Mouse (Mus musculus): ENCODE measurements around the gene Spata3.

The Spata3 gene

DNA sequence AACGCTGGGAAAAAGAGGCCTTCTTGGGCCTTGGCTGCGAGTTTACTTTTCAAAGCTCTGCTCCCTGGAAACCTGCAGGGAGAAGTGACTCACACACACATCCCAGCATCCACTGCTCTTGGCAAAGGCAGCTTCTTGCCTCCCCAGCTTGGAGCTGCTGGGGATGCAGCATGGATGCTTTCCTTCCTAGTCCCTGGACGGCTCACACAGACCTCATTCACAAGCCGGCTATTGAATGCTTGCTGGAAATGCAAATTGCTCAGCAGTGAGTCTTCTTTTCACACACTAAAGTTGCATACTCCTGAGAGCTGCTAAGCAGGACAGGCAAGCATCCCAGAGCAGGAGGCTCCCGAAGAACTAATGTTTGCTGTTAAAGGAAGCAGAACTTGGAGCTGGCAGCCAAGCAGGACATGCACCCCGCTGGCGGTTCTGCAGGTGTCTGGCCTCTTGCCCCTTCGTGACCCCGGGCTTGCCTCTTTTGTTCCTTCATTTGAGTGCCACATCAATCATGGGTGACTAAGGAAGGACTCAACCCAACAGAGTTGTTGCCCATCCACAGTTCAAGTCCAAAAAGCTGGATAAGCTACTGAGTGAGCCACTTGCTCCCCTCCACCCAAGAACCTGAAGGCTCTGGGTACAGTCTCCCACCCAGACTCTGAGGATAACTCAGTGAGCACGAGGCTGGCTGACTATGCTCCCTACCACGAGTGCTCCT lies 15.8 kb downstream of the Spata3 start:
- DNase-seq (ENCODE audit: low read depth, low spot score) = no peak

DNA sequence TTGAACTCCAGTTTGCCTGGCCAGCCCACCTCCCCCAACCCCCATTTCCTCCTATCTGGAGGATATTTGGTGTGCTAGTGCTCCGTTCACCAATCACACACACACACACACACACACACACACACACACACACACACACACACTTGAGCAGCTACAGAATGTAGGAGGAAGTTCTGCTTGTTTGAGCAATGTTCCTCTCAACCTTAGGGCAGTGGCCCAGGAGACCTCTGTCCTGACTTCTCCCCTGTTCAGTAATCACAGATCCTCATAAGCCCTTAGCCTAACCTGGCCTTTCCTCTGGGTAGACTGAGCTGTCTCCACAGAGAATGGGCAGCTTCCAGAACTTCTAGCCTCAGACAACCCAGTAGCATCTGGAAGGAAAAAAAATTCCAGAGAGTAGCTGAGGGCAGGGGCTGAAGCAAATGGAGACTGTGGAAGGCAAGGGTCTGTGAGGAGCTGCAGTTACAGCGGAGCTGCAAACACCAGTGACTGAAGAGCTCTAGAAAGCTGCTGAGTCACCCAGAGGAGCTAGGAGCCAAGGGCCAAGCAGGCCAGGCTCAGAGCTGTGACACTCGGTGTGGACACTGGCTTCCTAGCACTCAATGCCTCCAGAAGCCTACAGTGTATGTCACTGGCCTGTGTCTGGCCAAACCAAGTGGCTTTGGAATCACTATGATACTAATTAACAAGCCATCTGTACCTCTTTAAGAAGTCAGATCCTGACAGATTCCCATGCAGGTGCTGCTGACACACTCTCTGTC lies 21.8 kb downstream of the Spata3 start:
- DNase-seq (ENCODE audit: low read depth, low spot score) = no peak

DNA sequence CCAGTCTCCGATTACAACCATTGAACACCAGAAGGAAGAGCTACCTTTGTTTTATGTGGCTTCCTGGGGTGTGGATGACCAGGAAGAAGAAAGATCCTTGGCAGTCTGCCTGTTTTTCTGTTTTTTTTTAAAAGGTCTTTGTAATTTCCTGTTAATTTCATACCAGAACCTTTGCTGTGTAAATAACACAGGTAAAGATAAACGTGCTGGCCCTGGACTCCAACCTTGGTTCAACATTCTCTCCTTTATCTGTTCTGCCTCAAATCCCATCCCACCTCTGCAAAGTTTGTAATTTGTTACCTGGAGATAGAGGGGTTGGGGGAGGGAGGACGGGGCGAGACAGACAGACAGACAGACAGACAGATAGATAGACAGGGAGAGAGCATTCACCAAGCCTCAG lies 23.5 kb downstream of the Spata3 start:
- no peak for DNase-seq (ENCODE audit: low read depth, low spot score)

DNA sequence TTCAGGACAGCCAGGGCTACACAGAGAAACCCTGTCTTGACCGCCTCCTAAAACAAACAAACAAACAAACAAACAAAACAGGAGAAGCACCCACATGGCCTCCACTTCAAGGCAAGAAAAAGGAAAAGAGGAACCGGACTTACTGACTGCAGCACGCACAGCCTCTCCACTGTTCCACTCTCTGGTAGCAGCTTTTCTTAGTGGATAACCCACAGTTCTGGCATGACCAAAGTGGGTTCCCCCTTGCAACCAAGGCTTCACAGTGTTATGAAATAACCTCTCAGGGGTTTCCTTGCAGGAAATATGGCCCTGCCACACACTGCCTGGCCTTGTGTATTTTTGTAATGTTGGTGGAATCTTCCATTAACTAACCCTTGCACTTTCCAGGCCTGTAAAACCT lies 24.2 kb downstream of the Spata3 start:
- no peak for DNase-seq (ENCODE audit: low read depth, low spot score)

DNA sequence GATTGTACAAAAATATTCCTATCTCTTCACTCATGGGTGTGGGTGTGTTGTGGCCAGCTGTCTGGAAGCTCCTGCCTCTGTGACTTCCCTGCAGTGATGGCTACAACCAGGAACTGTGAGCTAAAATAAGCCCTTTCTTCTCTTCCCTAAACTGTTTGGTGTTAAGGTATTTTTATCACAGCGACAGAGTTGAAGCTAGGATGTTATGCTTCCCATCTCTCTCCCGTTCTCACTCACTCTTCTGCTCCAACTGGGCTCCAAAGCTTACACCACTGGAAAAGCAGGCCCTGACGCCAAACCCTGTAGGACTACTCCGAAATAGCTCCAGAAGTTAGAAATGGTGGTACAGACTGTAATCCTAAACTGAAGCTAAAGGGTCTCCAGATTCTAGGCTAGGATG lies 28.4 kb downstream of the Spata3 start:
- no peak for DNase-seq (ENCODE audit: low read depth, low spot score)

DNA sequence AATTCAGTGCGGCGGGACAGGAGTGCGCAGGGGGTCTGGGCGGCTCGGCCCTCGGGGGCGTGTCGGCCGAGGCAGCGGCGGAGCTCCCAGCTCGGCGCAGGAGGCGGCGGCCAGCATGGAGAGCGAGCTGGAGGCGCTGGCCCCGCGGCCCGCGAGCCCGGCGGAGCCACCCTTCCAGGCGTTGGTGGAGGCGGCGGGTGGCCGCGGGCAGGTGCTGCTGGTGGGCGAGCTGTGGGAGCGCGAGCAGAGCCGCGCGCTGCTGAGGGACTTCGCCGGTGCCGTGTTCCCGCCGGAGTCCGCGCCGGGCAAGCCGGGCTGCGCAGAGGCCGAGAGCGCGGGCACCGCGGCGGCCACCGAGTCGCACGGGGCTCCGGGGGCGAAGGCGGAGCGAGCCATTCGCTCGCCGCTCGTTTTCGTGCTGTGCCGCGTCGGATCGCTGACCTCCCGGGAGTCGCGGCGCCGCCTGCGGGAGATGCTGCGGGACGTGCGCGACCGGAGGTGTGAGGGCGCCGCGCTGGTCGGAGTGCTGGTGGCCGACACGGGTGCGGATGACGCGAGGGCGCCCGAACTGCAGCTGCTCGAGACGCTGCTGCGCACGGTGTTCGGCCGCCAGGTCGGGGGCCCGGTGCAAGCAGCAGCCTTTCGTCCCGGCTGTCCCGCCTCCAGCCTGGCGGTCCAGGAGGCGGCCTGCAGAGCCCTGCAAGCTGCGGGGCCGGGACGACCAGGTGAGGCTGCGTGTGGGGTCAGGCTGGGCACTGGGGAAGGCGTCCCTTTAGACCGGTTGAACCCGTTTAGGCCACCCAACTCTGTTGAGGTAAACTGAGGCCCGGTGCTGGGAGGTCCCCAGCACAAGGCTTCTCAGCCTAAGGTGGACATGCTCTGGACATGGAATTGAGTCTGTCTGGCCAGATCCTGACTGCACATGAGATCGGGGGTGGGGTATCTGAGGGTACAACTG lies 29.5 kb downstream of the Spata3 start, which contains the start of gene 2810459M11Rik:
TSS of gene 2810459M11Rik (plus strand) at position 16 of the 958 bp plus-strand sequence.
- no peak for DNase-seq (ENCODE audit: low read depth, low spot score)

DNA sequence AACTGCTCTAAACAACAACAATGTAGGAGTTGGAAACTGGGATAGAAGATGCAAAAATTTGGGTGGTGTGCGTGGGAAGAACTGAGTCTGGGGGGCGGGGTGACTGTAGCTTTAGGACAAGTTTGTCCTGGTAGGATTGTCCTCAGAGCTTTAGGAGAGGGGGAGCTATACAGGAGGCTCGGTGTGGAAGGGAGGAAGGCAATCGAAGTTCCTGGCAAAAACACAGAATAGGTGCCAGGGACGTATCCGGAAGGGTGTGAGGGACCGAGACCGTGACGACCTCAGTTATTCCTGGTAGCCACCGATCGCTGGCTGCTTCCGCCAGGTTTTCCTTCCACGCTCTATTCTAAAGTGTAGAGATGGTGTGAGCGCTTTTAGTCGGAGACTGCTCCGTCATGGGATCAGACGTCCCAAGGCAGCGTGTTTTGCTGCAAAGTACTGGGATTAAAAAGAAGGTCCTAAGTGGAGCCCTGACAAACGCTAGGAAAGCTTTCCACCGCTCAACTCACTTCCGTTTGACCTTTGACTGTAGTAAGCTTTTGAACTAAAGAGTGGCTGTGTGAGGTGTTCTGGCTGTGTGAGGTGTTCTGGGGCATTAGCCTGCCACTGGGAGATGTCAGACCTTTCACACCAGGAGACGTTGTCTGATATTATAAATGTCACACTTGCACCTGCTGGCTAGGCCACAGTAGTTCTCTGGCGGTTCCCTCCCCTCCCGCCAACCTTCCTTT lies 30.4 kb downstream of the Spata3 start:
- no peak for DNase-seq (ENCODE audit: low read depth, low spot score)

DNA sequence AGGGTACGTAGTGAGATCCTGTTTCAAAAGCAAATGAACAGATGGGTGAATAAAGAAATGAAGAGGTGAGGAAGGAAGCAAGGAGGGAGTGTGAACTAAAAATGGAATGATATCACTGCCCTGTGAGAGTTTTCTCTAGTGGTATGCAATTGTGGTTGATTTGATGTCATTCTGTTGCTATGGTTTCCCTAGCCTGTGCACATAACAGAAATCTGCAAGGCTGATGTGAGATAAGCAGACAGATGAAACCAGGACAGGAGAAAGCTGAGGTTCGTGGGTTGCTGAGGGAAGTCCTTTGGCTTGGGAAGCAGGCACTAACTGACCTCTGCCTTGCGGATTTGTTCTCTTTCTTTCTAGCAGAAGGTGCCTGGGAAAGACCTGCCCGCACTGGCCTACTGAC lies 31.6 kb downstream of the Spata3 start:
- no peak for DNase-seq (ENCODE audit: low read depth, low spot score)

DNA sequence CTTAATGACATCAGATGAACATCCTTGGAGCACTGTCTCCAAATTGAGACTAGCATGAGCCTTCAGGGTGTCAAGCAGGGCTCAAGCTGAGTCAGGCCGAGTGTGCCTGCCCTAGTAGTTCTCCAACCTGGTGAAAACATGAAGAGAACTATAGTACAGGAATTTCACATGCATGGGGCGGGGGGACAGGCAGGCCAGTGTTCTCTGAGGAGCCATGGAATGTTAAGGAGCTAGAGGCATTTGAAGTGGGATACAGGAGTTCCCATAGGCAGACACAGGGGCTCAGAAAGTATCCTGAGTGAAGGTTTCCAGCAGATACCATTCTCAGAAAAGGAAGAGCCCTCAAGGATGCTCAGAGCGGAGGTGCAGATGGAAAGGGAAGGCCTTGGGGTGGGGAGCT lies 32.1 kb downstream of the Spata3 start:
- DNase-seq (ENCODE audit: low read depth, low spot score) = no peak

DNA sequence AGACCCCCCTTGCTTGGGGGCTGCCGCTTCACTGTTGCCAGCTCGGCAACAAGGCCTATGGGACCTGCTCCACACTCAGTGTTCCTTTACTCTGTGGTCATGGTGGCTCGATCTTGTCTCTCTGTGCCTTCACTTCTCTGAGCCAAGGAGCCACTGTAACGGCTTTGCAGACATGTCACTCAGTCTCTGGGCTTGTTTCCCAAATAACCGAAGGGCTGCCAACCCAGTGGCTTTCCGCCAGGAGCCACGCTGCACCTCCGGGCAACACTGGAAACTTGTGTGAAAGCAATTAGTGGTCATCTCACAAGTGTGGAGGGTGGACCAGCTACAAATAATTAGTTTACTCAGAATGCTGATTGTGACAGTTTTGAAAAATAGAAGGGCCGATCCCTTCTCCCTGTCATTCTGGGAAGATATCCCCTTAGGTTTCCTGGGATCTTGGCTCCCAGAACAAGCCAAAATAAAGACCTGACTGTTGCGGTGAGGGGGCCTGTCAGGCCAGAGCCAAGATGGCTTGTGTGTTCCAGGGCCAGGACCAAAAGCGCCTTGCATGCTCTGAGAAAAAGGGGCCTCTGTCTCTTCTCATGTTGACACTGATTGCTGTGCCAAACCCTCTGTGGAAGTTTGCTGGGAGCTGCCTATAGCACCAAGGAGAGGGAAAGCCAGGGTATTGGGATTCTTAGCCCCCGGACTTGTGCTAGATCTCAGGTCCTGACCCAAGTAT lies 36.7 kb downstream of the Spata3 start:
- DNase-seq (ENCODE audit: low read depth, low spot score) = no peak

DNA sequence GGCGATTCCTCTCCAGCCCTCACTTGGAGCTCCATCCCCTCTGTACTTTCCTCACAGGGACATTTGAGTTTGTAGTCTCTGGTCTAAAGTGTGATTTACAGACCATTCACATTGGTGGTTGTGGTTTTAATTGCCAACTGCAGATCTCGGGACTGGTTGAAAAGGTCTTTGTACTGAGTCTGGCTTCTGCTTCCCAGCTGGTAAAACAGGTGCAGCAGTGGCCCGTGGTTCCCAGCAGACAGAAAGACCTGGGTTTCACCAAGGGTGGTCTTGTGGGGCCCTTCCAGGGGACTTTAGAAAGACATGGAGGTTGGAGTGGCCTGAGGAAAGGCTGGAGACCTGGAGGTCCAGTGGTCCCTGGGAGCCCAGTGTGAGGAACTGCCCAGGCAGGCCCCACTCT lies 38.3 kb downstream of the Spata3 start:
- no peak for DNase-seq (ENCODE audit: low read depth, low spot score)

DNA sequence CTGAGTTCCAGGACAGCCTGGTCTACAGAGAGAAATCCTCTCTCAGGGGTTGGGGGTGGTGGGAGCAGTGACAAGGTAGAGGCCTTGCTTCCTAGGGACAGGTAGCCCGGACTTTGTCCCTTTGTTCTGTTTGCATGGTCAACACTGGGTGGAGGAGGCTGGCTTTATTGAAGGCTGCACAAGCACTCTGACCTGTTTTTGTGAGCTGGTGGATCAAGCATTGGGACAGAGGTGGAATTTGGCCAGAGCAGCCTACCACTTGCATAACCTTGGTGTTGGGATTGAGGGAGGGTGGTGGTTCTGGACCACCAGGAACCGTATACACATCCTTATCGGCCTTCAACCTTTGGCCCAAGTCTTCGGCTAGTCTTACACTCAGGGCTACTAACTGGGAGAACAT lies 39.7 kb downstream of the Spata3 start:
- DNase-seq (ENCODE audit: low read depth, low spot score) = no peak

DNA sequence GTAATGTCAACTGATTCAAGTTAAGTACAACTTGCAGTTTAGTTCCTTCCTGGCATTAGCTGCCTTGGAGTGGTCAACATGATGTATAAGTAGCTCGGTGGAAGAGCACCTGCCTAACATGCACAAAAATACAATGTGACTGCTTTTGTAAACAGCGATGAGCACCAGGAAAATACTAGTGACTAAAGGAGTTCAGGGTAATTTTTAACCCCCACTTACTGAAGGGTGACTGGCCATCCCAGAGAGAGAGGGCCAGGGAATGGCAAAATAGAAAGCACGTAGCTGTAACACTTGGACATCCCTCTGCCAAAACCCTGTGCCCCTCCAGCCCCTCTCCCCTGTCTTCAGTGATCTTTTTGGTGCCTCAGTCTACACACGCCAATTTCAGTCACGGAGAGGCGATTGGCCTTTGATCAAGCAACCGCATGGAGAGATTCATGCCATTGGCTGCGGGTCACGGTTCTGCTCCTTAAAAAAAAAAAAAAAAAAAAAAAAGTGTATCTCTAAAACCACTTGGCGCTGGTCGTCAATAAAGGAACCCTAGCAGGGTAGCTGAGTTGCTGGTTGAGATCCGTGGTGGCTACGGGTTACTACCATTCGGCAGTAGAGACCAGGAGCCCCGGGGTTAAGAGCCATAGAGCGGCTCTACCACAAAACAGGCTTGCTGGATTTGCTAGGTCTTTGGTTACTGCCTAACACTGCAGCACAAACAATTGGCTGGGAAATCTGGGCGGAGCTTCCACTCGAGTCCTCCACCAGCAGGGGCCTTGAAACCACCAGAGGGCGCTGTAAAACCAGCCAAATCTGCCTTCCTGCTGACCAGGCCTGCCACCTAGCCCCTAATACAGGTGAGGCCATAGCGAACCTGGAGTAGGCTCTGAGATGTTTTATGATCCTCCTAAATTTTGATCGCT lies 42.5 kb downstream of the Spata3 start:
- DNase-seq (ENCODE audit: low read depth, low spot score) = peak; percentile 93

DNA sequence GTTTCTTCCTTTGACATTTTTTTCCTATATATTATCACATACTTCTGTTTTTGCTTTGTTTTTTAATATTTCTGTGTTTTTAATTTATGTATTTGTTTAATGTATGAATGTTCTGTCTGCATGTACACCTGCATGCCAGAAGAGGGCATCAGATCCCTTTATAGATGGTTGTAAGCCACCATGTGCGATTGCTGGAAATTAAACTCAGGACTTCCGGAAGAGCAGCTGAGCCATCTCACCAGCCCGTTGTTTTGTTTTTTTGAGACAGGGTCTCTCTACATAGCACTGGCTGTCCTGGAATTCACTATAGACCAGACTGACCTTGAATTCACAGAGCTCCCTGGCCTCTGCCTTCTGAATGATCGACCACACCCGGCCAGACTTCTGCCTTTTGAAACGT lies 45.9 kb downstream of the Spata3 start:
- DNase-seq (ENCODE audit: low read depth, low spot score) = peak; percentile 42

DNA sequence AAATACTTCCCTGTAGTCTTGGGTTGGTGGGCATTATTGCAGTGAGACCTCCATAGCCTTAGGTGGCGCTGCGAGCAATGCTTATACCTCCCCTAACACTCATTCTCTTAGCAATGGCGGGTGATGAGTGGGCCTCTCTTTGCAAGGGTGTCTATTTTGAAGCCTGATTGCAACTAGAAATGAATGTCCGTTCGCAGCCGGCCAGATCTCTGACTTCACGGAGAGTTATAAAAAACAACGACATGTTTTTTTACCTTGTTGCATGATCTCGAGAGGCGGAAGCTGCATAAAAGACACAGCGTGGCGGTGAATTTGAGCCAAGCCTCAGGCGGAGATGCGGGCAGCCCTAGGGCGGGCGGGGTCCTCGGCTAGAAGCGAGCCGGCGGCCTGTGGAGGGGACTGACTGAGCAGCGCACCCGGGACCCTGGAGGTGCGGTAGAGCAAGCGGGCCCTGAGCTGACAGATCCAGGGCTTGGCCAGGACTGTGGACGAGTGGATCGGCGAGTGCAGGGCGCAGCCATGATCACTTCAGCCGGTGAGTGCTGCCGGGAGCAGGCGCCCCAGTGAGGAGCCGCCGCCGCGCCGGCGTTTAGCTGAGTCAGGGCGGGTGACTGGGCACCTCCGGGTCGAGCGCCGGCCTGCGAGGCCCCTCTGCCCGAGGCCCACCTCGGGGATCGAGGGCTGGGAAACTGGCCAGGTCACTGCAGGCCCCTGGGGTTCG lies 47.8 kb downstream of the Spata3 start, which contains the start of gene Psmd1:
TSS of gene Psmd1 (plus strand) at position 117 of the 721 bp plus-strand sequence.
- DNase-seq (ENCODE audit: low read depth, low spot score) = peak; percentile 94

DNA sequence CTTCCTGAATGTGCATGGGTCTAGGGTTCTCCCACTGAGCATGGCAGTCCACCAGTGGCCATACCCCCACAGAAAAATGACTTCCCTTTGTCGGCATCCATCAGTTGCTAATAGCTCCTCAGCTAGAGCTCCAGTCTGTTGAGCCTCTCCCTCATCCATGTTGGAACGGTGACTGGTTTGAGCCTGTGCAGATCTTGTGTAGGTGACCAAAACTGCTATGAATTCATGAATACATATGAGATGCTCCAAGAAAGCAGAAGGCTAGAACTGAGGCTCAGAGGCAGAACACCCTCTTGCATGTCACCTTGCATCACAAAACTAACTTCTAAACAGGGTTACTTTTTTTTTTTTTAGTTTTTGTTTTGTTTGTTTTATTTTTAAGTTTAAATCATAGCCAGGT lies 59.9 kb downstream of the Spata3 start:
- no peak for DNase-seq (ENCODE audit: low read depth, low spot score)

Measured in A20 (cell line).